Mouse (Mus musculus) embryonic facial prominence, embryonic 13.5 days (tissue): Measurements from ENCODE around the gene Aldh18a1. TPM values are rescaled to one million over a fixed set of nuclear protein-coding genes. Genes with fewer than 3 reads are reported as not detected.
A peak's percentile ranks its signal among the peaks of the same experiment; 100 is the strongest.

Source experiments
- ATAC-seq: fragments of 200-750 bp; cut with Nextera tagmentation; 2 replicates; pipeline ENCODE4 v1.8.0; 2017; ENCODE audit warnings: low read depth; ENCODE audit not compliant: insufficient number of reproducible peaks, insufficient read depth, low FRiP score, low TSS enrichment
- H3K27ac ChIP-seq: fragments of 300-500 bp; sonication (generic); 2 replicates; pipeline ENCODE4 v1.5.1; 2015; ENCODE audit warnings: moderate library complexity, mild to moderate bottlenecking, inconsistent platforms
- H3K27me3 ChIP-seq: fragments of 300-500 bp; sonication (generic); 2 replicates; pipeline ENCODE4 v1.6.1; 2015; ENCODE audit warnings: mild to moderate bottlenecking, inconsistent platforms
- H3K36me3 ChIP-seq: fragments of 300-500 bp; sonication (generic); 2 replicates; pipeline ENCODE4 v1.6.1; 2015; ENCODE audit warnings: mild to moderate bottlenecking, inconsistent platforms
- H3K4me1 ChIP-seq: fragments of 300-500 bp; sonication (generic); 2 replicates; pipeline ENCODE4 v1.6.1; 2015; ENCODE audit warnings: inconsistent platforms
- H3K4me2 ChIP-seq: fragments of 300-500 bp; sonication (generic); 2 replicates; pipeline ENCODE4 v1.6.1; 2015; ENCODE audit warnings: moderate library complexity, mild to moderate bottlenecking, inconsistent platforms
- H3K4me3 ChIP-seq: fragments of 300-500 bp; sonication (generic); 2 replicates; pipeline ENCODE4 v1.5.1; 2015; ENCODE audit warnings: mild to moderate bottlenecking, inconsistent platforms
- H3K9ac ChIP-seq: fragments of 300-500 bp; sonication (generic); 2 replicates; pipeline ENCODE4 v1.6.1; 2015; ENCODE audit warnings: mild to moderate bottlenecking, inconsistent platforms
- H3K9me3 ChIP-seq: fragments of 300-500 bp; sonication (generic); 2 replicates; pipeline ENCODE4 v1.6.1; 2016; ENCODE audit warnings: inconsistent platforms
- WGBS: fragments of 180-500 bp; shearing (Covaris S2); methylation state at CpG from one replicate; pipeline ENCODE4 v1.1.7; 2015; ENCODE audit warnings: mixed read lengths; 5-methylcytosine and 5-hydroxymethylcytosine counted together
- polyA plus RNA-seq: library from polyadenylated mRNA; unstranded; fragments of >200 nt; fragmentation: Nextera tagmentation; extraction: Ambion mirVana; gene quantifications from 2 replicates; pipeline ENCODE4 v1.2.1, GENCODE M21; 2015

Gene Aldh18a1
- polyA plus RNA-seq, 1 experiment from 2014 or later: 73.4 TPM

DNA sequence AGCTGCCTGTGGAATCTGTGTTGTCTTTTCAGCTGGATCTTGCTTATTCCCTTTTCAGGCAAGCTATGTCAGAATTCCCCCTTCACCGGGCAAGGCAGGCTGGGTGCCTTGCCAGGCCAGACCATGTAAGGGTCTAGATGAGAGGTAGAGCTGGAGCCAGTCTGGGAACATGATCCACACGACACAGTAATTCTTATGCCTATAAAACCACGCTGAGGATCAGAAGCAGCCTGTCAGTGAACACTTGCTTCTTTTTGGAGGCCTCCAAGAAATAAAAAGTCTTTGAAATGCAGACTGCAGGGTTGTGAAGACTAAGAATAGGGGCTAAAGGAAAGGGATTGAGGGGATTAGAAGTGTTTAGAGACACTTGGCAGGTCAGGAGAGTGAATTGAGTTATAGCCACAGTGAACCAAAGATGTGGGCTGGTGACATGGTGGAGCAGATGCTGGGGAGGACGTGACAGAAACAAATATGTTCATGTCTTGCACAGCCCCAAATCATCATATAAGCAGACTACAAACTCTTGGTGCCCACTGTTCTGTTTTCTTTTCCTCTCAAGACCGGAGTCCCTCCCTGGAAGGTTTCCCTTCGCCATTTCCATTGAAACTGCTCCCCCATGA is 38.6 kb downstream of the Aldh18a1 start:
- Histone ChIP-seq H3K27ac (peak overlapping the region; percentile 48; the same call in 1 of the 2 replicates), H3K9ac (no peak overlapping the region), H3K4me3 (no peak overlapping the region), H3K4me1 (peaks cover 17% of the 10 kb centered on the region), H3K9me3 (no peaks in the 10 kb centered on the region), H3K4me2 (no peak overlapping the region), H3K27me3 (peaks cover 8% of the 10 kb centered on the region), H3K36me3 (peaks cover 44% of the 10 kb centered on the region)
- 60% methylated on average over 6 of the region's 6 CpGs for WGBS
- ATAC-seq: no peak

- Histone ChIP-seq H3K27ac (peak overlapping the region; percentile 48; the same call in 1 of the 2 replicates), H3K36me3 (peaks cover 37% of the 10 kb centered on the region), H3K9ac (no peak overlapping the region), H3K4me1 (peaks cover 17% of the 10 kb centered on the region), H3K27me3 (peaks cover 8% of the 10 kb centered on the region), H3K4me3 (no peak overlapping the region), H3K9me3 (no peaks in the 10 kb centered on the region), H3K4me2 (no peak overlapping the region)
- ATAC-seq: no peak
- 38% methylated on average over 5 of the region's 5 CpGs for WGBS
Observed at GRCm38 (mm10) chr19:40548796-40549515, 39.3 kb downstream of the Aldh18a1 start.

GRCm38 (mm10) chr19:40548386-40548785 is 39.9 kb downstream of the Aldh18a1 start:
- no peak for ATAC-seq
- H3K4me1 ChIP-seq: peaks cover 17% of the 10 kb centered on the region
- H3K27ac ChIP-seq: no peak overlapping the region
- no peak overlapping the region for H3K4me2 ChIP-seq
- WGBS: 47% methylated on average over 6 of the region's 6 CpGs
- H3K9me3 ChIP-seq: no peaks in the 10 kb centered on the region
- H3K9ac ChIP-seq: no peak overlapping the region
- peaks cover 8% of the 10 kb centered on the region for H3K27me3 ChIP-seq
- H3K4me3 ChIP-seq: no peak overlapping the region
- H3K36me3 ChIP-seq: peaks cover 32% of the 10 kb centered on the region

- Histone ChIP-seq H3K27ac (no peak overlapping the region), H3K36me3 (no peaks in the 10 kb centered on the region), H3K9ac (no peak overlapping the region), H3K9me3 (no peaks in the 10 kb centered on the region), H3K4me2 (no peak overlapping the region), H3K4me3 (no peak overlapping the region), H3K27me3 (peaks cover 8% of the 10 kb centered on the region), H3K4me1 (peaks cover 17% of the 10 kb centered on the region)
- 11% methylated on average over 3 of the region's 3 CpGs for WGBS
- no peak for ATAC-seq
Observed at GRCm38 (mm10) chr19:40544856-40545255, 43.4 kb downstream of the Aldh18a1 start.

- Histone ChIP-seq H3K27me3 (peaks cover 8% of the 10 kb centered on the region), H3K4me3 (no peak overlapping the region), H3K4me1 (no peaks in the 10 kb centered on the region; the same call in 1 of the 2 replicates), H3K9ac (no peak overlapping the region), H3K4me2 (no peak overlapping the region), H3K36me3 (no peaks in the 10 kb centered on the region), H3K27ac (no peak overlapping the region), H3K9me3 (no peaks in the 10 kb centered on the region)
- 85% methylated on average over 7 of the region's 7 CpGs for WGBS
- no peak for ATAC-seq
Observed at GRCm38 (mm10) chr19:40542776-40543175, 45.5 kb downstream of the Aldh18a1 start.

- H3K36me3 ChIP-seq: no peaks in the 10 kb centered on the region
- H3K4me1 ChIP-seq: no peaks in the 10 kb centered on the region
- H3K4me2 ChIP-seq: no peak overlapping the region
- ATAC-seq: no peak
- 92% methylated on average over 6 of the region's 6 CpGs for WGBS
- H3K4me3 ChIP-seq: no peak overlapping the region
- no peaks in the 10 kb centered on the region for H3K9me3 ChIP-seq
- no peak overlapping the region for H3K27ac ChIP-seq
- no peak overlapping the region for H3K9ac ChIP-seq
- H3K27me3 ChIP-seq: no peaks in the 10 kb centered on the region
Observed at GRCm38 (mm10) chr19:40536526-40536925, 51.7 kb downstream of the Aldh18a1 start.

DNA sequence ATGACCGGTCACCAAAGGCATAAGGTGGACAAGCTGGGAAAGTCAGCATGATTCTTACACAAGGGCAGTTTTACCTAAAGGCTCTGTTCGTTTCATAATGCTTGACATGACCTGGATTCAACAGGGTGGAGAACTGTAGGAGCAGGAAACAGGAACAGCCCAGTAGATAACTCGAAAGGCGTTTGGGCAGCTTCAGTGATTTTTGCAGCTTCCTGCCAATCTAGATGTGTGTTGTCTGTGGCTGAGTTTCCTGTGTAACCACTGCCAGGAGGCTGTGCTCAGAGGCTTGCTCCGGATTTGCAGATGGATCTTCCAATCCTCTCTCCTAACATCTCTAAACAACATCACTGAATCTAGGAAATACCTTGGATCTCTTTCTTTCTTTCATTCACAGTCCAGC is 55.7 kb downstream of the Aldh18a1 start:
- Histone ChIP-seq H3K4me2 (no peak overlapping the region), H3K9me3 (no peaks in the 10 kb centered on the region), H3K27me3 (no peaks in the 10 kb centered on the region), H3K27ac (no peak overlapping the region), H3K4me3 (no peak overlapping the region), H3K36me3 (no peaks in the 10 kb centered on the region), H3K9ac (no peak overlapping the region), H3K4me1 (no peaks in the 10 kb centered on the region)
- 80% methylated on average over 5 of the region's 5 CpGs for WGBS
- no peak for ATAC-seq

GRCm38 (mm10) chr19:40530323-40530722 is 57.9 kb downstream of the Aldh18a1 start:
- no peaks in the 10 kb centered on the region for H3K36me3 ChIP-seq
- H3K27ac ChIP-seq: no peak overlapping the region
- no peak overlapping the region for H3K4me2 ChIP-seq
- H3K9ac ChIP-seq: no peak overlapping the region
- H3K27me3 ChIP-seq: no peaks in the 10 kb centered on the region
- H3K9me3 ChIP-seq: no peaks in the 10 kb centered on the region
- no peak overlapping the region for H3K4me3 ChIP-seq
- WGBS: 85% methylated on average over 2 of the region's 2 CpGs
- no peak for ATAC-seq
- no peaks in the 10 kb centered on the region for H3K4me1 ChIP-seq

DNA sequence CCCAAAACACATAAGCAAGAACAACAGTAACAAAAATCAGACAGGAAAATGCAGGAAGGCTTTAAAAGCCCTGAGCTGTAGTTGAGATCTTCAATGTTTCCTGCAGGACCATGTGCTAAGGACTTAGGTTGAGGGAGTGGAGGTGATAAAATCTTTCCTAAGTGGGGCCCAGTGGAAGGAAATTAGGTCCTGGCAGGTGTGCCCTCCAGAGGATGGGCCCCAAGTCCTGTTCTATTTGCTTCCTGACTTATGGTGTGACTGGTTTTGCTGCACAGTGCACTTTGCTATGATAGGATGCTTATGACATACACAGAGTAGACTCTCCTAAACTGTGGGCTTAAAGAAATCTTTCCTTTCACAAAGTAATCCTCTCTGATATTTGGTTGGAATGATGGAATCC is 60.0 kb downstream of the Aldh18a1 start:
- no peaks in the 10 kb centered on the region for H3K36me3 ChIP-seq
- H3K4me3 ChIP-seq: no peak overlapping the region
- no peaks in the 10 kb centered on the region for H3K27me3 ChIP-seq
- H3K27ac ChIP-seq: no peak overlapping the region
- no peaks in the 10 kb centered on the region for H3K9me3 ChIP-seq
- H3K4me1 ChIP-seq: no peaks in the 10 kb centered on the region
- no peak for ATAC-seq
- no peak overlapping the region for H3K9ac ChIP-seq
- H3K4me2 ChIP-seq: no peak overlapping the region

GRCm38 (mm10) chr19:40526367-40527014 is 61.8 kb downstream of the Aldh18a1 start:
- no peaks in the 10 kb centered on the region for H3K36me3 ChIP-seq
- no peaks in the 10 kb centered on the region for H3K9me3 ChIP-seq
- no peak for ATAC-seq
- no peak overlapping the region for H3K27ac ChIP-seq
- H3K4me3 ChIP-seq: no peak overlapping the region
- H3K9ac ChIP-seq: no peak overlapping the region
- H3K4me1 ChIP-seq: no peaks in the 10 kb centered on the region
- no peak overlapping the region for H3K4me2 ChIP-seq
- WGBS: 72% methylated on average over 9 of the region's 9 CpGs
- H3K27me3 ChIP-seq: no peaks in the 10 kb centered on the region

DNA sequence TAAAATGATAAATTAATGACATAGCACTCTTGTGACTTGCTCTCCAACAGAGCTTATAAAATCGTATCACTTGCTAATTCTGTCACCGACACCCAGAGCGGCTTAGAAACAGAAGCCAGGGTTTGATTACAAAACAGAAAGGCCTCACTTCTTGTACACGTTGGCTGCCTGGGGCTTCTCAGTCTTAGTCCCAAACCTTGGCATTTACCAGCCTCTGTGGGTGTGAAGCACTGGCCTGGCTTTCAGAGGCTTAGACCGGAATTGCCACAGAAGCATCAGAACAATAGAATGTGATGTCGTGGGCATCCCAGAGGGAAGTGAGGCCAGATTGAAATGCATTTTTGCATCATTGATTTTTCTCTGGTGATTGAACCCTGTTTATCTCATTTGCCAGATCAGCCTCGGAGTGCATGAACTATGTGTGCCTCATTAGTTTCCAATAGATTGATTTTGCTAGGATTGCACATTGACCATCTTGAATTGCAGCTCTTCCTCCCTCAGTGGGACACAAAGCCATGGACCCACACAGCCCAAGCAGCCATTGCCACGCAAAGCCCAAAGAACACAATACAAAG is 64.7 kb downstream of the Aldh18a1 start:
- 68% methylated on average over 8 of the region's 8 CpGs for WGBS
- no peak for ATAC-seq

More for the DNA sequence above, 64.7 kb downstream of the Aldh18a1 start:
- Histone ChIP-seq H3K27me3 (no peaks in the 10 kb centered on the region), H3K4me1 (no peaks in the 10 kb centered on the region), H3K4me2 (no peak overlapping the region), H3K9me3 (no peaks in the 10 kb centered on the region), H3K4me3 (no peak overlapping the region), H3K36me3 (no peaks in the 10 kb centered on the region), H3K9ac (no peak overlapping the region), H3K27ac (no peak overlapping the region)
